Mouse (Mus musculus): ENCODE data around the gene Rbbp8nl.

Rbbp8nl gene

GRCm38 (mm10) chr2:180289440-180290108, at the start of gene Rbbp8nl:
Gene Rbbp8nl (minus strand): TSS chr2:180289879.
- DNase-seq (ENCODE audit: low spot score): no peak

- no peak for DNase-seq (ENCODE audit: low spot score)
Measured at GRCm38 (mm10) chr2:180334551-180334986, 44.9 kb upstream of the Rbbp8nl start, which contains the start of gene Gata5. Gene Gata5 (minus strand): TSS chr2:180334699.

GRCm38 (mm10) chr2:180333778-180334550, 44.3 kb upstream of the Rbbp8nl start:
- no peak for DNase-seq (ENCODE audit: low spot score)

GRCm38 (mm10) chr2:180329466-180329865, 39.8 kb upstream of the Rbbp8nl start:
- DNase-seq (ENCODE audit: low spot score): no peak

GRCm38 (mm10) chr2:180322674-180323355, 33.1 kb upstream of the Rbbp8nl start:
- DNase-seq (ENCODE audit: low spot score): no peak

- DNase-seq (ENCODE audit: low spot score): no peak
Measured at GRCm38 (mm10) chr2:180320216-180320615, 30.5 kb upstream of the Rbbp8nl start.

GRCm38 (mm10) chr2:180317591-180317990, 27.9 kb upstream of the Rbbp8nl start:
- no peak for DNase-seq (ENCODE audit: low spot score)

GRCm38 (mm10) chr2:180314292-180314691, 24.6 kb upstream of the Rbbp8nl start:
- DNase-seq (ENCODE audit: low spot score): no peak

- no peak for DNase-seq (ENCODE audit: low spot score)
Measured at GRCm38 (mm10) chr2:180311147-180311546, 21.5 kb upstream of the Rbbp8nl start.

- DNase-seq (ENCODE audit: low spot score): no peak
Measured at GRCm38 (mm10) chr2:180307680-180308079, 18.0 kb upstream of the Rbbp8nl start.

- no peak for DNase-seq (ENCODE audit: low spot score)
Measured at GRCm38 (mm10) chr2:180306423-180307168, 16.9 kb upstream of the Rbbp8nl start.

GRCm38 (mm10) chr2:180306009-180306408, 16.3 kb upstream of the Rbbp8nl start:
- no peak for DNase-seq (ENCODE audit: low spot score)

- DNase-seq (ENCODE audit: low spot score): no peak
Measured at GRCm38 (mm10) chr2:180305490-180305889, 15.8 kb upstream of the Rbbp8nl start.

GRCm38 (mm10) chr2:180304554-180304953, 14.9 kb upstream of the Rbbp8nl start:
- DNase-seq (ENCODE audit: low spot score): no peak

GRCm38 (mm10) chr2:180303468-180303867, 13.8 kb upstream of the Rbbp8nl start:
- DNase-seq (ENCODE audit: low spot score): no peak

- no peak for DNase-seq (ENCODE audit: low spot score)
Measured at GRCm38 (mm10) chr2:180302201-180302600, 12.5 kb upstream of the Rbbp8nl start.

- DNase-seq (ENCODE audit: low spot score): no peak
Measured at GRCm38 (mm10) chr2:180300771-180301170, 11.1 kb upstream of the Rbbp8nl start.

- no peak for DNase-seq (ENCODE audit: low spot score)
Measured at GRCm38 (mm10) chr2:180300252-180300651, 10.6 kb upstream of the Rbbp8nl start.

- no peak for DNase-seq (ENCODE audit: low spot score)
Measured at GRCm38 (mm10) chr2:180292906-180293305, 3.2 kb upstream of the Rbbp8nl start.

- no peak for DNase-seq (ENCODE audit: low spot score)
Measured at GRCm38 (mm10) chr2:180292026-180292425, 2.3 kb upstream of the Rbbp8nl start.

GRCm38 (mm10) chr2:180291566-180291965, 1.9 kb upstream of the Rbbp8nl start:
- no peak for DNase-seq (ENCODE audit: low spot score)

- DNase-seq (ENCODE audit: low spot score): no peak
Measured at GRCm38 (mm10) chr2:180290503-180290902, 824 bp upstream of the Rbbp8nl start.

All from spleen, adult 12 weeks (tissue).